Mouse (Mus musculus): ENCODE data around the gene Hexb. TPM values are rescaled to one million over a fixed set of nuclear protein-coding genes. Genes with fewer than 3 reads are reported as not detected.

The Hexb gene
- polyA plus RNA-seq, 1 experiment = 14.6 TPM

- Histone ChIP-seq H3K4me1 (ENCODE audit: control insufficient read depth, insufficient read depth, insufficient read length, low read length) (no peaks in the 10 kb centered on the region), H3K4me3 (ENCODE audit: insufficient read depth, low read depth, low read length) (no peak overlapping the region), H3K27ac (replicated peaks; ENCODE audit: low read depth, low read length) (no peak overlapping the region)
These were observed 37.8 kb upstream of the Hexb start for GRCm38 (mm10) chr13:97235911-97236310.

DNA sequence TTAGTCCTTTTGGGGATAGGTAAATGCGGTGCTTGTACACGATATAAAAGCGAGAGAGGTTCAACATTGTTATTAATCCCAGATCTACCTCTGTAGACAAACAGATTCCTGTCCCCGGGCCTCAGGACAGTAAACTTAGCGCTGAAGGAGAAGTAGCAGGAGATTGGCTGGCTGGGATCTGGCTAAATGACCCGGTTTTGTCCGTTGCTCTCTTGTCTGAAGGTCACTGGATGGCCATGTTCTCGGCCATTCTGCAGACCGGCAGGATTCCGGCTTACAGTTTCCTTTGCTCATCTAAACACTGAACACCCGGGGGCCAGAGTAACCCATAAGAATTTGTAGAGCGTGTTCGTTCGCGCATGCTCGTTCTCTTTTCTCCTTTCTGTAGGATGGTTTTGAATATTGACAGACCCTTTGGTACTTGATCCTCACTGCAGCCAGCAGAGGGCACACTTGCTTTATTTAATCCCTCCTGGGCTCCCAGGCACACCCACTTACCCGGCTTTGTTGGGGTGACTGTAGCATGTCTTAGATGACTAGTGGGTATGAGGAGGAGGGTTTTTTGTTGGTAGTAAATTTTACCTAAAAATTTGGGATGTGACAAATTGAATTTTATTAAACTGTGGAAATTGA is 36.7 kb upstream of the Hexb start:
- H3K27ac ChIP-seq (replicated peaks; ENCODE audit: low read depth, low read length) = no peak overlapping the region
- no peak overlapping the region for H3K4me3 ChIP-seq (ENCODE audit: insufficient read depth, low read depth, low read length)
- no peaks in the 10 kb centered on the region for H3K4me1 ChIP-seq (ENCODE audit: control insufficient read depth, insufficient read depth, insufficient read length, low read length)

DNA sequence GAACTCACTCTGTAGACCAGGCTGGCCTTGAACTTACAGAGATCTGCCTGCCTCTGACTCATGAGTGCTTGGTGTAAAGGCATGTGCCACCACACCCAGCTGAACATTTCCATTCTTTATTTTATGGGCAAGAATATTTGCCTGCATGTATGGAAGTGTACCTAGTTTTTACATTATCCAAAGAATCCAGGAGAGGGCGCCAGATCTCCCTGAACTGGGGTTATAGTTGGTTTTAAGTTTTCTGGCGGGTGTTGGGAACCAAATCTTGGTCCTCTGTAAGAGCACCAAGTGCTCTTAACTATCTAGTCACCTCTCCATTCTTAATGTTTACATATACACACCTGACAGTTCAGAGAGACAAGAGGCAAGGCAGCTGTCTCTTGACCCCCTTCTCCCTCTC is 34.9 kb upstream of the Hexb start:
- H3K4me1 ChIP-seq (ENCODE audit: control insufficient read depth, insufficient read depth, insufficient read length, low read length) = no peaks in the 10 kb centered on the region
- no peak overlapping the region for H3K4me3 ChIP-seq (ENCODE audit: insufficient read depth, low read depth, low read length)
- no peak overlapping the region for H3K27ac ChIP-seq (replicated peaks; ENCODE audit: low read depth, low read length)

DNA sequence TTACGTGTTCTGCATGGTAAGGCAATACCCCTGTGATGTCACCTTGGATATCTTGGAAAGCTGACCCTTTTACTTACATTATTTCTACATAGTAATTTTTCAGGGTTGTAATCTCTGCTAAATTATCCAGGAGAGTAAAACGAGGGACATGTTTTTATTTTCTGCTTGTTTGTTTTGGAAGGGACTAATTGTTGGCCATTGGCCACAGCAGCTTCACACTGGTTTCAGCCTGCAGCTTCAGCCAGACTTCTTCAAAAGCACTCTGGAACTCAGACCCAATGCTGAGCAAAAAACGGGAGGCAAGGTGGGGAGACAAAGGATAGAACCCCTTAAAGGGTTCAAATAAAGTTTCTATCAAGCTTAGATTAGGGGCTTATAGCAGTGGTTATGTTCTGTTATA is 31.9 kb upstream of the Hexb start:
- no peaks in the 10 kb centered on the region for H3K4me1 ChIP-seq (ENCODE audit: control insufficient read depth, insufficient read depth, insufficient read length, low read length)
- no peak overlapping the region for H3K27ac ChIP-seq (replicated peaks; ENCODE audit: low read depth, low read length)
- no peak overlapping the region for H3K4me3 ChIP-seq (ENCODE audit: insufficient read depth, low read depth, low read length)

DNA sequence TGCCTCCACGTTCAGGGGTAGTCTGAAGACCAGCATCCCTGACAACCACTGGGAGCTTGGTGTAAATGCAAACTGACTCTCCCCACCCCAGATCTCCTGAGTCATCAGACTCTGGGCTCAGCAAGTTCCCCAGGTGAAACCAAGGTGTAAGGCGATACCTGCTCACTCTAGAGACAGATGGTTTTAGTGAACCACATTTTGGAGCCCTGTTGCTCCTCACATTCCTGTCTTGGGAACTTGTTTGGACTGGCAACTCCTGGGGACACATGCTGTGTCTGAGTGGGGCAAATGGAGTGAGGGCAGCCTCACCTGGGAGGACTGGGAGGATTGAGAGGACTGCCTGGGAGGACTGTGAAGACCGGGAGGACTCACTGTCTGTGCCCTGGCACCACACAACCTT is 29.6 kb upstream of the Hexb start:
- H3K27ac ChIP-seq (replicated peaks; ENCODE audit: low read depth, low read length) = no peak overlapping the region
- H3K4me3 ChIP-seq (ENCODE audit: insufficient read depth, low read depth, low read length) = no peak overlapping the region
- H3K4me1 ChIP-seq (ENCODE audit: control insufficient read depth, insufficient read depth, insufficient read length, low read length) = no peaks in the 10 kb centered on the region

DNA sequence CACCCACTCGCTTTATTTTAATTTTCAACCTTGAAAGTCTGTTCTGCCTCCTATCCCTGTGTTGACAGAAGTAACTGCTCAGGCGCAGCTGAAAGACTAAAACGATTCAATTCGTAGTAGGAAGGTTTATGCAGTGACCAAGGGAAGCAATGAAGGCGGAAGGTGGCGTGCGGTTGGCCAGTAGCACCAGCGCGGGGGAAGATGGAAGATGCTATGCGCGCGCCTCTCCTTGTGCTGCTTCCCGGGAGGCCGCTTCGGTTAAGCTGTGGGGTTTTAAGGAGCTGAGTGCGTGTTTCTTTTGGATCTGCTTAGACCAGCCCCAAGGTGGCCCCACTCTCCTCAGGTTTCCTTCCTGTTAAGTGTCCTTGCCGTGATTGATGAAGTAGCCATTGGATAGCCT is 27.0 kb upstream of the Hexb start:
- H3K4me1 ChIP-seq (ENCODE audit: control insufficient read depth, insufficient read depth, insufficient read length, low read length) = no peaks in the 10 kb centered on the region
- H3K27ac ChIP-seq (replicated peaks; ENCODE audit: low read depth, low read length) = no peak overlapping the region
- no peak overlapping the region for H3K4me3 ChIP-seq (ENCODE audit: insufficient read depth, low read depth, low read length)

GRCm38 (mm10) chr13:97224341-97224982 is 26.3 kb upstream of the Hexb start:
- H3K4me1 ChIP-seq (ENCODE audit: control insufficient read depth, insufficient read depth, insufficient read length, low read length) = no peaks in the 10 kb centered on the region
- H3K27ac ChIP-seq (replicated peaks; ENCODE audit: low read depth, low read length) = no peak overlapping the region
- no peak overlapping the region for H3K4me3 ChIP-seq (ENCODE audit: insufficient read depth, low read depth, low read length)

DNA sequence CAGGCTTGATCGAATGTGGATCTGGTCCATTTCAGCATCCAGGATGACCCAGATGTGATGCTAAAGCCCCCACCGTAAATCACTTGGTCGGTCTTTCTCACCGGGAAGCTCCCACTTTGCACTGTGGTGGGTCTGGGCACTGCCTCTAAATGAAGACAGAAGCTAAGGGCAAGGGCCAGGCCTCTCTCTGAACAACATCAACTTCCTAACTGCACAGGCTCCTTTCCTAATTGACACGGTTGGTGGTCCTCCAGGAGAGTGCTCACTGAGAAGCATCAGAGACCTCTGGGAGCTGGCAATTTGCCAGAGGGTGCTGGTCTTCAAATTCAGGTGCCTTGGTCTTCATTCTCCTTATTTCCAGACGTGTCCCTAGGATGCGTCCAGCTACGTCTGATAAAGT is 25.7 kb upstream of the Hexb start:
- Histone ChIP-seq H3K4me3 (ENCODE audit: insufficient read depth, low read depth, low read length) (no peak overlapping the region), H3K4me1 (ENCODE audit: control insufficient read depth, insufficient read depth, insufficient read length, low read length) (no peaks in the 10 kb centered on the region), H3K27ac (replicated peaks; ENCODE audit: low read depth, low read length) (no peak overlapping the region)

DNA sequence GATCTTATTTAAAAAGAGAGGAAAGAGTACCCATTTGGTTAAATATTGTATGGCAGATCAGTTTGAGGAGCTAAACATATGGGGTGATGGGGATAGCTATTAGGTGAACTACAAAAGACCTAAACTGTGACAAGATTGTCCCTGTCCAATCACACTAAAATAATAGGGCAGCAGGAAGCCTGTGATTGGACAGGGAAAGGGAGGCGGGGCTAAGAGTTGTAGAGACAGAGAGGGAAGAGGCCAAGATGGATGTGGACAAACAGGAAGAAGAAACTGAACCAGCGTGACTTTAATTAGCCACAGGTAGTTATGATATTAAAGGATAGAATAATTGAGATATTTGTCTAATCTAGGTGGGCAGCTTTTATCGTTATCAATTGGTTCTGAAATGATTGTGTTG is 21.9 kb upstream of the Hexb start:
- Histone ChIP-seq H3K27ac (replicated peaks; ENCODE audit: low read depth, low read length) (no peak overlapping the region), H3K4me3 (ENCODE audit: insufficient read depth, low read depth, low read length) (no peak overlapping the region), H3K4me1 (ENCODE audit: control insufficient read depth, insufficient read depth, insufficient read length, low read length) (no peaks in the 10 kb centered on the region)

DNA sequence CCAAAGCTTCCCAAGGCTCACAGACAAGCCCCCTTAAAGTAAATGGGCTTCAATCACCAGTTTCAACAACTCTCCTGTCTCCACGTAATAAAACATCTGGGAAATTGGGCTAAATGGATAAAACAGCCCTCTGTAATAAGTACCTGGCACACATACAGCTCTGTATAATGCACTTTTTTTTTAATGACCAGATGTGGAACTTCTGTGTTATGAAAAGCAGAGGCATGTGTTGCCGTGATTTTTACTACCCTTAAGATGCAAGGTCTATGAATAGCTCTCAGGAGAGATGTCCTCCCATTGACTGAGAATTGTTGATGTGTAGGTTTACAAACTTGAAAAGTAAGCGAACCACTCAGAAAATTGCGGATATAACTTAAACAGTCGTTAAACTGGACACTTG is 18.0 kb upstream of the Hexb start:
- Histone ChIP-seq H3K4me1 (ENCODE audit: control insufficient read depth, insufficient read depth, insufficient read length, low read length) (no peaks in the 10 kb centered on the region), H3K4me3 (ENCODE audit: insufficient read depth, low read depth, low read length) (no peak overlapping the region), H3K27ac (replicated peaks; ENCODE audit: low read depth, low read length) (no peak overlapping the region)

- H3K27ac ChIP-seq (replicated peaks; ENCODE audit: low read depth, low read length) = no peak overlapping the region
- no peak overlapping the region for H3K4me3 ChIP-seq (ENCODE audit: insufficient read depth, low read depth, low read length)
- no peaks in the 10 kb centered on the region for H3K4me1 ChIP-seq (ENCODE audit: control insufficient read depth, insufficient read depth, insufficient read length, low read length)
These were observed 17.4 kb upstream of the Hexb start for GRCm38 (mm10) chr13:97215563-97215962.

- Histone ChIP-seq H3K4me3 (ENCODE audit: insufficient read depth, low read depth, low read length) (no peak overlapping the region), H3K27ac (replicated peaks; ENCODE audit: low read depth, low read length) (no peak overlapping the region), H3K4me1 (ENCODE audit: control insufficient read depth, insufficient read depth, insufficient read length, low read length) (no peaks in the 10 kb centered on the region)
These were observed 16.6 kb upstream of the Hexb start for GRCm38 (mm10) chr13:97214583-97215268.

GRCm38 (mm10) chr13:97208500-97209010 is 10.4 kb upstream of the Hexb start:
- H3K27ac ChIP-seq (replicated peaks; ENCODE audit: low read depth, low read length) = no peak overlapping the region
- no peak overlapping the region for H3K4me3 ChIP-seq (ENCODE audit: insufficient read depth, low read depth, low read length)
- no peaks in the 10 kb centered on the region for H3K4me1 ChIP-seq (ENCODE audit: control insufficient read depth, insufficient read depth, insufficient read length, low read length)

DNA sequence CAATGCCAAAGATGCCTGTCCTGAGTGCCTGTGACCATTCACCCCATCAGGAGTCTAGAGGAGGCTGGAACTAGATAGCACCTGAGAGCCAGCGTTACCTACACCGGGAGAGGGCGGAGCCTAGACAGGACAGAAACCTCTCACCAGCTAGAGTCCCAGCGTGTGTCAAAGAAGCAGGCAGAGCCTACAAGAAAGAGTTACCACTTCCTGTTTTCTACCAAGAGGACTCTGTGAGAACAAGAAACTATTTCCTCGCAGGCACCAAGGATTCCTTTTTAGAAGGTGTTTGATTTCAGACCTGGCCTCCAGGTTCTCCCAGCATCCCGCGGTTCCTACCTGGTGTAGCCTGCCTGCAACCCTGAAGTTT is 9.9 kb upstream of the Hexb start:
- H3K4me1 ChIP-seq (ENCODE audit: control insufficient read depth, insufficient read depth, insufficient read length, low read length) = no peaks in the 10 kb centered on the region
- no peak overlapping the region for H3K4me3 ChIP-seq (ENCODE audit: insufficient read depth, low read depth, low read length)
- no peak overlapping the region for H3K27ac ChIP-seq (replicated peaks; ENCODE audit: low read depth, low read length)

GRCm38 (mm10) chr13:97207472-97208111 is 9.4 kb upstream of the Hexb start:
- H3K27ac ChIP-seq (replicated peaks; ENCODE audit: low read depth, low read length) = no peak overlapping the region
- no peak overlapping the region for H3K4me3 ChIP-seq (ENCODE audit: insufficient read depth, low read depth, low read length)
- no peaks in the 10 kb centered on the region for H3K4me1 ChIP-seq (ENCODE audit: control insufficient read depth, insufficient read depth, insufficient read length, low read length)
